16 mouse cellular contexts compared by ENCODE assay signal in the genomic region with DNA sequence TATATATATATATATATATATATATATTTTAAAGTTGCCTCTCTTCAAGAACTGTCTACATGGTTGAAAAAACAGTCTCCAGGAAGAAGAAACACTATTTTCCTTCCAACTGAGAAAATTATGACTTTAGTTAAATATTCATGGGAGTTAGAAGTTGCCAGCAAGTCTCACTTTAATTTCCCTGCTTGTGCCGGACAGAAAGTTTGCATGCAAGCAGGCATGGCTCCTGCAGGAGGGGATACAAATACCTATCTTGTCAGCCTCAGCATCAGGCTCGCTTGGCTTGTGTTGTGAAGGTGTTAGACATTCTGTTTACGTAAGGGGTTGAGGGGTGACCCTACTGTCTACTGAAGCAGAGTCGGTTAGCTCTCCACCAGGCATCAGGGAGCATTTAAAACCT.
"Had no signal": no experiment of that assay in that cellular context is flagged by ENCODE, and none has a peak within 500 bp of the region (broad histone marks: within the 10 kb centered on the region; RNA-seq: fewer than 3 reads in every experiment).

No protein-coding gene starts in this region.

- H3K27ac ChIP-seq: neural tube, embryonic 13.5 days; neural tube, embryonic 15.5 days; stomach, embryonic 15.5 days; stomach, postnatal 0 days had no signal

- H3K9me3 ChIP-seq: neural tube, embryonic 13.5 days; neural tube, embryonic 15.5 days; stomach, embryonic 15.5 days had no signal

- H3K4me3 ChIP-seq: neural tube, embryonic 13.5 days; neural tube, embryonic 15.5 days; stomach, embryonic 15.5 days had no signal

- H3K36me3 ChIP-seq: neural tube, embryonic 13.5 days; neural tube, embryonic 15.5 days; stomach, embryonic 15.5 days had no signal

- H3K27me3 ChIP-seq: neural tube, embryonic 13.5 days; neural tube, embryonic 15.5 days; stomach, embryonic 15.5 days had no signal

- H3K9ac ChIP-seq: neural tube, embryonic 13.5 days; neural tube, embryonic 15.5 days; stomach, embryonic 15.5 days had no signal

- H3K4me2 ChIP-seq: neural tube, embryonic 13.5 days; neural tube, embryonic 15.5 days; stomach, embryonic 15.5 days had no signal

- H3K4me1 ChIP-seq: neural tube, embryonic 13.5 days; neural tube, embryonic 15.5 days had no signal

- DNase-seq: retina, postnatal 1 day; right cerebral cortex, adult 18-20 months; right cerebral cortex, postnatal 14 days; right cerebral cortex, postnatal 25 days; right cerebral cortex, postnatal 4 days; spleen, adult 18-20 months; thymus, adult 18-20 months; thymus, adult 2 months; thymus, postnatal 14 days; thymus, postnatal 25 days; thymus, postnatal 36 days; thymus, postnatal 4 days had no signal
